25 mouse cellular contexts compared by ENCODE assay signal in genomic region chr13:85458611-85459010, GRCm38 (mm10).
A peak's percentile ranks its signal among the peaks of the same experiment; 100 is the strongest.
DNase-seq lines count a peak whose midpoint lies in the region; ATAC-seq lines count a peak whose summit lies in the region.
"Had no signal": no experiment of that assay in that cellular context is flagged by ENCODE, and none has a peak within 500 bp of the region (broad histone marks: within the 10 kb centered on the region; RNA-seq: fewer than 3 reads in every experiment).

No protein-coding gene starts in this region.

- no peak overlapping the region for H3K4me3 ChIP-seq in hindbrain, embryonic 12.5 days
- no peak overlapping the region for H3K4me3 ChIP-seq in forebrain, embryonic 10.5 days
- no peak overlapping the region for H3K4me3 ChIP-seq in hindbrain, embryonic 10.5 days
- H3K4me3 ChIP-seq: embryonic facial prominence, embryonic 13.5 days; embryonic facial prominence, embryonic 15.5 days; erythroblast, embryonic 14.5 days; forebrain, embryonic 13.5 days; forebrain, embryonic 15.5 days had no signal

- no peaks in the 10 kb centered on the region for H3K36me3 ChIP-seq in hindbrain, embryonic 12.5 days
- H3K36me3 ChIP-seq in forebrain, embryonic 10.5 days (replicated peaks): no peaks in the 10 kb centered on the region
- H3K36me3 ChIP-seq in hindbrain, embryonic 10.5 days: no peaks in the 10 kb centered on the region
- H3K36me3 ChIP-seq: embryonic facial prominence, embryonic 13.5 days; embryonic facial prominence, embryonic 15.5 days; forebrain, embryonic 15.5 days; G1E had no signal

- no peaks in the 10 kb centered on the region for H3K9me3 ChIP-seq in hindbrain, embryonic 12.5 days (replicated peaks)
- H3K9me3 ChIP-seq in forebrain, embryonic 10.5 days: no peaks in the 10 kb centered on the region
- H3K9me3 ChIP-seq in hindbrain, embryonic 10.5 days: no peaks in the 10 kb centered on the region
- H3K9me3 ChIP-seq: embryonic facial prominence, embryonic 13.5 days; embryonic facial prominence, embryonic 15.5 days; forebrain, embryonic 13.5 days; forebrain, embryonic 15.5 days had no signal

- no peak overlapping the region for H3K27ac ChIP-seq in hindbrain, embryonic 12.5 days
- no peak overlapping the region for H3K27ac ChIP-seq in forebrain, embryonic 10.5 days
- no peak overlapping the region for H3K27ac ChIP-seq in hindbrain, embryonic 10.5 days
- H3K27ac ChIP-seq: embryonic facial prominence, embryonic 13.5 days; embryonic facial prominence, embryonic 15.5 days; forebrain, embryonic 13.5 days; forebrain, embryonic 15.5 days had no signal

- peak; percentile 60 for ATAC-seq in common myeloid progenitor, adult 5-6 weeks (replicated peaks; ENCODE audit: low read depth, poor library complexity, severe bottlenecking)
- ATAC-seq in inflammation-experienced regulatory T-cells, adult 6 months: peak; percentile 66
- ATAC-seq in hindbrain, embryonic 12.5 days (ENCODE audit: low FRiP score): no peak
- ATAC-seq: forebrain, embryonic 13.5 days; forebrain, embryonic 15.5 days; forebrain, postnatal 0 days; Patski had no signal

- no peak overlapping the region for H3K4me2 ChIP-seq in hindbrain, embryonic 12.5 days (replicated peaks)
- H3K4me2 ChIP-seq: embryonic facial prominence, embryonic 13.5 days; embryonic facial prominence, embryonic 15.5 days; forebrain, embryonic 13.5 days; forebrain, embryonic 15.5 days had no signal

- no peaks in the 10 kb centered on the region for H3K27me3 ChIP-seq in hindbrain, embryonic 12.5 days
- no peaks in the 10 kb centered on the region for H3K27me3 ChIP-seq in forebrain, embryonic 10.5 days (ENCODE audit: poor library complexity, severe bottlenecking)
- no peaks in the 10 kb centered on the region for H3K27me3 ChIP-seq in hindbrain, embryonic 10.5 days (ENCODE audit: insufficient read depth, poor library complexity, severe bottlenecking)
- H3K27me3 ChIP-seq: CH12.LX; embryonic facial prominence, embryonic 13.5 days; embryonic facial prominence, embryonic 15.5 days; forebrain, embryonic 13.5 days; forebrain, embryonic 15.5 days; Patski had no signal

- no peaks in the 10 kb centered on the region for H3K4me1 ChIP-seq in hindbrain, embryonic 12.5 days
- H3K4me1 ChIP-seq in forebrain, embryonic 10.5 days: no peaks in the 10 kb centered on the region
- H3K4me1 ChIP-seq in hindbrain, embryonic 10.5 days (replicated peaks): no peaks in the 10 kb centered on the region
- H3K4me1 ChIP-seq: embryonic facial prominence, embryonic 13.5 days; embryonic facial prominence, embryonic 15.5 days; forebrain, embryonic 13.5 days; forebrain, embryonic 15.5 days had no signal

- no peak overlapping the region for H3K9ac ChIP-seq in hindbrain, embryonic 12.5 days
- H3K9ac ChIP-seq: embryonic facial prominence, embryonic 13.5 days; embryonic facial prominence, embryonic 15.5 days; forebrain, embryonic 13.5 days; forebrain, embryonic 15.5 days; forebrain, postnatal 0 days had no signal

- DNase-seq in CD4-positive, CD25-positive, alpha-beta regulatory T cell, adult 2 months (ENCODE audit: low read depth, low spot score): peak; percentile 40
- DNase-seq in forebrain, embryonic 10.5 days (ENCODE audit: extremely low spot score, low spot score): no peak
- no peak for DNase-seq in hindbrain, embryonic 10.5 days (ENCODE audit: low spot score)
- DNase-seq: adrenal gland, adult 8-10 months; adrenal gland, postnatal 14 days; adrenal gland, postnatal 36 days; B cell, adult 2 months; cerebellum, adult 11-12 months; cerebellum, adult 2 months; cerebellum, adult 9-10 months; cerebellum, postnatal 10 days; cerebellum, postnatal 25 days; embryo, embryonic 11 days; forebrain, postnatal 0 days had no signal
